27 mouse cellular contexts compared by ENCODE assay signal in genomic region chr3:99811276-99811675, GRCm38 (mm10).
DNase-seq lines count a peak whose midpoint lies in the region; ATAC-seq and TF ChIP-seq lines count a peak whose summit lies in the region.
"Had no signal": no experiment of that assay in that cellular context is flagged by ENCODE, and none has a peak within 500 bp of the region (broad histone marks: within the 10 kb centered on the region; RNA-seq: fewer than 3 reads in every experiment).

No protein-coding gene starts in this region.

- in situ Hi-C loops in Patski (cut with MboI; ENCODE audit: low pct_unique_long_range_greater_than_20kb), result no loop called here

- peak; percentile 92 for DNase-seq in heart, adult 11 months
- DNase-seq in heart, postnatal 4 days, result no peak
- no peak for DNase-seq in Patski (ENCODE audit: low read depth, low spot score)
- no peak for DNase-seq in limb, embryonic 11.5 days (ENCODE audit: low spot score)
- DNase-seq in forebrain, postnatal 0 days, result no peak
- no peak for DNase-seq in layer of hippocampus, adult 2 months (ENCODE audit: low spot score in 2 of 2)
- DNase-seq: adrenal gland, postnatal 10 days; cerebellum, adult 18-20 months; gastrocnemius, postnatal 14 days; kidney, adult 11 months; kidney, postnatal 10 days; layer of hippocampus, adult 9-11 months; liver, postnatal 0 days had no signal

- H3K4me3 ChIP-seq in intestine, postnatal 0 days (ENCODE audit: low read depth, low read length), result no peak overlapping the region
- no peak overlapping the region for H3K4me3 ChIP-seq in intestine, embryonic 15.5 days (replicated peaks)
- no peak overlapping the region for H3K4me3 ChIP-seq in limb, embryonic 11.5 days (ENCODE audit: low read depth, low read length)
- H3K4me3 ChIP-seq in forebrain, postnatal 0 days (ENCODE audit: low read depth, low read length), result no peak overlapping the region
- no peak overlapping the region for H3K4me3 ChIP-seq in layer of hippocampus, adult 2 months
- H3K4me3 ChIP-seq: embryonic facial prominence, embryonic 13.5 days; forebrain, embryonic 10.5 days; forebrain, embryonic 15.5 days; heart, embryonic 13.5 days; hindbrain, embryonic 13.5 days; limb, embryonic 13.5 days; liver, embryonic 12.5 days; midbrain, embryonic 13.5 days had no signal

- no peaks in the 10 kb centered on the region for H3K4me1 ChIP-seq in intestine, postnatal 0 days (replicated peaks; ENCODE audit: control insufficient read depth, insufficient read depth, low read length)
- no peaks in the 10 kb centered on the region for H3K4me1 ChIP-seq in intestine, embryonic 15.5 days (replicated peaks)
- H3K4me1 ChIP-seq in limb, embryonic 11.5 days (ENCODE audit: control insufficient read depth, insufficient read depth, low read length), result peaks cover 21% of the 10 kb centered on the region
- no peaks in the 10 kb centered on the region for H3K4me1 ChIP-seq in forebrain, postnatal 0 days (ENCODE audit: insufficient read depth)
- H3K4me1 ChIP-seq: forebrain, embryonic 15.5 days; hindbrain, embryonic 13.5 days; liver, embryonic 12.5 days; midbrain, embryonic 13.5 days had no signal

- H3K4me2 ChIP-seq in intestine, postnatal 0 days (replicated peaks; ENCODE audit: low read depth), result no peak overlapping the region
- H3K4me2 ChIP-seq in intestine, embryonic 15.5 days (replicated peaks), result no peak overlapping the region
- no peak overlapping the region for H3K4me2 ChIP-seq in limb, embryonic 11.5 days (ENCODE audit: low read depth, severe bottlenecking)
- no peak overlapping the region for H3K4me2 ChIP-seq in forebrain, postnatal 0 days (ENCODE audit: low read depth)
- H3K4me2 ChIP-seq: embryonic facial prominence, embryonic 13.5 days; forebrain, embryonic 15.5 days; heart, embryonic 13.5 days; hindbrain, embryonic 13.5 days; limb, embryonic 13.5 days; liver, embryonic 12.5 days; midbrain, embryonic 13.5 days had no signal

- TF ChIP-seq CTCF in intestine, postnatal 0 days (IDR thresholded peaks at IDR 0.05; ENCODE audit: low read depth), result 0 out of 2 replicates have a peak, but pooled peaks have one; percentile 11
- TF ChIP-seq CTCF in Patski (IDR thresholded peaks at IDR 0.05), result peak; percentile 14
- TF ChIP-seq CTCF in forebrain, postnatal 0 days (IDR thresholded peaks at IDR 0.05; ENCODE audit: low read depth), result no peak
- TF ChIP-seq CTCF in layer of hippocampus, adult 2 months (conservative IDR thresholded peaks at IDR 0.05), result no peak

- H3K27ac ChIP-seq in intestine, postnatal 0 days (ENCODE audit: low read depth, low read length), result no peak overlapping the region
- no peak overlapping the region for H3K27ac ChIP-seq in intestine, embryonic 15.5 days
- peak overlapping the region; percentile 24; the same call in 1 of the 2 replicates for H3K27ac ChIP-seq in limb, embryonic 11.5 days (replicated peaks; ENCODE audit: low read depth, low read length)
- no peak overlapping the region for H3K27ac ChIP-seq in forebrain, postnatal 0 days (ENCODE audit: low read depth, low read length)
- no peak overlapping the region for H3K27ac ChIP-seq in layer of hippocampus, adult 2 months
- H3K27ac ChIP-seq: embryonic facial prominence, embryonic 13.5 days; forebrain, embryonic 10.5 days; forebrain, embryonic 15.5 days; heart, embryonic 13.5 days; hindbrain, embryonic 13.5 days; limb, embryonic 13.5 days; liver, embryonic 12.5 days; macrophage; midbrain, embryonic 13.5 days had no signal

- H3K36me3 ChIP-seq in intestine, postnatal 0 days (ENCODE audit: control insufficient read depth, insufficient read depth), result no peaks in the 10 kb centered on the region
- no peaks in the 10 kb centered on the region for H3K36me3 ChIP-seq in intestine, embryonic 15.5 days
- no peaks in the 10 kb centered on the region for H3K36me3 ChIP-seq in limb, embryonic 11.5 days (ENCODE audit: control insufficient read depth, insufficient read depth, low read length)
- no peaks in the 10 kb centered on the region for H3K36me3 ChIP-seq in forebrain, postnatal 0 days (ENCODE audit: insufficient read depth)
- H3K36me3 ChIP-seq: embryonic facial prominence, embryonic 13.5 days; forebrain, embryonic 10.5 days; forebrain, embryonic 15.5 days; heart, embryonic 13.5 days; hindbrain, embryonic 13.5 days; limb, embryonic 13.5 days; liver, embryonic 12.5 days; midbrain, embryonic 13.5 days had no signal

- ATAC-seq in intestine, postnatal 0 days, result no peak
- ATAC-seq in intestine, embryonic 15.5 days, result no peak
- no peak for ATAC-seq in Patski
- ATAC-seq in limb, embryonic 11.5 days (ENCODE audit: insufficient number of reproducible peaks, low FRiP score, low TSS enrichment, low read depth), result no peak
- no peak for ATAC-seq in forebrain, postnatal 0 days
- ATAC-seq: activated CD4-positive, CD25-positive, alpha-beta regulatory T cell, adult 4 months; CD4-positive, CD25-positive, alpha-beta regulatory T cell, adult 4 months; forebrain, embryonic 15.5 days; liver, embryonic 12.5 days; liver, postnatal 0 days; lung, postnatal 0 days; midbrain, embryonic 13.5 days had no signal

- POLR2A ChIA-PET in Patski (lab: Charles Lee), result interaction anchor here (0.6 kb wide), 1 partner anchor 15 kb away, joined by 3 read pairs; no protein-coding TSS in a partner anchor

- no peaks in the 10 kb centered on the region for H3K27me3 ChIP-seq in intestine, postnatal 0 days (replicated peaks; ENCODE audit: control insufficient read depth, insufficient read depth, low read length)
- no peaks in the 10 kb centered on the region for H3K27me3 ChIP-seq in intestine, embryonic 15.5 days (replicated peaks)
- H3K27me3 ChIP-seq in Patski, result no peaks in the 10 kb centered on the region
- H3K27me3 ChIP-seq in limb, embryonic 11.5 days (ENCODE audit: control insufficient read depth, insufficient read depth, low read length), result no peaks in the 10 kb centered on the region
- H3K27me3 ChIP-seq in forebrain, postnatal 0 days (ENCODE audit: insufficient read depth, low read length), result no peaks in the 10 kb centered on the region
- H3K27me3 ChIP-seq: embryonic facial prominence, embryonic 13.5 days; forebrain, embryonic 15.5 days; hindbrain, embryonic 13.5 days; limb, embryonic 13.5 days; liver, embryonic 12.5 days; midbrain, embryonic 13.5 days had no signal

- H3K9me3 ChIP-seq in intestine, postnatal 0 days (ENCODE audit: control insufficient read depth), result no peaks in the 10 kb centered on the region
- no peaks in the 10 kb centered on the region for H3K9me3 ChIP-seq in intestine, embryonic 15.5 days
- H3K9me3 ChIP-seq in limb, embryonic 11.5 days (ENCODE audit: control insufficient read depth, low read length), result no peaks in the 10 kb centered on the region
- H3K9me3 ChIP-seq in forebrain, postnatal 0 days (ENCODE audit: low read length), result no peaks in the 10 kb centered on the region
- H3K9me3 ChIP-seq: embryonic facial prominence, embryonic 13.5 days; forebrain, embryonic 10.5 days; forebrain, embryonic 15.5 days; heart, embryonic 13.5 days; hindbrain, embryonic 13.5 days; limb, embryonic 13.5 days; liver, embryonic 12.5 days; midbrain, embryonic 13.5 days had no signal

- H3K9ac ChIP-seq in intestine, postnatal 0 days (ENCODE audit: low read depth, low read length), result no peak overlapping the region
- H3K9ac ChIP-seq in intestine, embryonic 15.5 days, result no peak overlapping the region
- no peak overlapping the region for H3K9ac ChIP-seq in limb, embryonic 11.5 days (ENCODE audit: low read length)
- no peak overlapping the region for H3K9ac ChIP-seq in forebrain, postnatal 0 days
- H3K9ac ChIP-seq: embryonic facial prominence, embryonic 13.5 days; forebrain, embryonic 15.5 days; heart, embryonic 13.5 days; hindbrain, embryonic 13.5 days; limb, embryonic 13.5 days; liver, embryonic 12.5 days; liver, postnatal 0 days; midbrain, embryonic 13.5 days had no signal

- 85% methylated on average over 3 of the region's 3 CpGs for WGBS in intestine, postnatal 0 days
- WGBS in intestine, embryonic 15.5 days, result 92% methylated on average over 3 of the region's 3 CpGs
- whole genome bisulfite sequencing in limb, embryonic 11.5 days, result 69% methylated on average over 3 of the region's 3 CpGs
- WGBS in forebrain, postnatal 0 days, result 88% methylated on average over 3 of the region's 3 CpGs

- CTCF ChIA-PET in Patski (lab: Charles Lee), result interaction anchor here (0.7 to 1.4 kb wide), 3 partner anchors 17 to 67 kb away, joined by 3 to 4 read pairs (median 3); no protein-coding TSS in a partner anchor

Comparison
In these comparisons a context has a peak if more than half of its experiments do, and no peak if none do; other contexts are left out.
1. CTCF ChIP-seq: peak in intestine, postnatal 0 days (single experiment) and Patski (single experiment); none in forebrain, postnatal 0 days (single experiment) and layer of hippocampus, adult 2 months (single experiment).